Mouse (Mus musculus) lung, embryonic 14.5 days (tissue): ENCODE measurements around the gene Slc34a1. TPM values are rescaled to one million over a fixed set of nuclear protein-coding genes. Genes with fewer than 3 reads are reported as not detected.

Experiments
- ATAC-seq: fragments of 200-750 bp; cut with Nextera tagmentation; 2 replicates; pipeline ENCODE4 v1.8.0; 2017; ENCODE audit warnings: mild to moderate bottlenecking, moderate TSS enrichment, moderate library complexity; ENCODE audit not compliant: insufficient read depth
- DNase-seq: peaks from one replicate; pipeline ENCODE4 v3.0.0-alpha.2; 2015
- H3K27ac ChIP-seq: fragments of 300-500 bp; sonication (generic); 2 replicates; pipeline ENCODE4 v1.5.1; 2014; ENCODE audit warnings: low read depth, mild to moderate bottlenecking, moderate library complexity
- H3K27me3 ChIP-seq: fragments of 300-500 bp; sonication (generic); 2 replicates; pipeline ENCODE4 v1.6.1; 2014; ENCODE audit warnings: low read length, control low read depth; ENCODE audit not compliant: insufficient read depth
- H3K36me3 ChIP-seq: fragments of 300-500 bp; sonication (generic); 2 replicates; pipeline ENCODE4 v1.6.1; 2014; ENCODE audit warnings: control low read depth; ENCODE audit not compliant: insufficient read depth
- H3K4me1 ChIP-seq: fragments of 300-500 bp; sonication (generic); 2 replicates; pipeline ENCODE4 v1.6.1; 2014; ENCODE audit warnings: antibody characterized with exemption, control low read depth; ENCODE audit not compliant: insufficient read depth
- H3K4me2 ChIP-seq: fragments of 300-500 bp; sonication (generic); 2 replicates; pipeline ENCODE4 v1.6.1; 2014; ENCODE audit warnings: mild to moderate bottlenecking
- H3K4me3 ChIP-seq: fragments of 300-500 bp; sonication (generic); 2 replicates; pipeline ENCODE4 v1.5.1; 2014; ENCODE audit warnings: low read depth, low read length
- H3K9ac ChIP-seq: fragments of 300-500 bp; sonication (generic); 2 replicates; pipeline ENCODE4 v1.6.1; 2014
- H3K9me3 ChIP-seq: fragments of 300-500 bp; sonication (generic); 2 replicates; pipeline ENCODE4 v1.6.1; 2016; ENCODE audit warnings: low read depth, low read length, control low read depth
- CTCF ChIP-seq: IDR thresholded peaks from 2 replicates; pipeline ENCODE4 v1.5.1; 2016; ENCODE audit warnings: antibody characterized with exemption, low read depth
- WGBS: fragments of 180-500 bp; shearing (Covaris S2); extraction: QIAGEN DNeasy Blood & Tissue Kit; methylation state at CpG from one replicate; pipeline ENCODE4 v1.1.7; 2014; 5-methylcytosine and 5-hydroxymethylcytosine counted together
- microRNA-seq: library from miRNA; unstranded; fragments of <30 nt; microRNA quantifications from one replicate; pipeline ENCODE4, GENCODE M21; 2016; ENCODE audit warnings: borderline number of aligned reads
- polyA plus RNA-seq: library from polyadenylated mRNA; unstranded; fragments of >200 nt; fragmentation: Nextera tagmentation; extraction: Ambion mirVana; gene quantifications from 2 replicates; pipeline ENCODE4 v1.2.1, GENCODE M21; 2014

Gene Slc34a1
- polyA plus RNA-seq, 1 experiment from 2014 or later, result not detected

- Histone ChIP-seq H3K9me3 (no peaks in the 10 kb centered on the region), H3K4me3 (peak within 1 kb of the TSS; percentile 64), H3K9ac (peak within 1 kb of the TSS; percentile 71), H3K4me2 (peak within 1 kb of the TSS; percentile 98), H3K36me3 (peaks cover 28% of the 10 kb centered on the region), H3K4me1 (peaks cover 10% of the 10 kb centered on the region; the same call in 1 of the 2 replicates), H3K27me3 (no peaks in the 10 kb centered on the region; the same call in 1 of the 2 replicates), H3K27ac (peak within 1 kb of the TSS; percentile 80; the same call in 1 of the 2 replicates)
- DNase-seq, result peak; percentile 80
- WGBS, result under 1% methylated on average over 82 of the region's 84 CpGs
- ATAC-seq, result peak; percentile 61
- TF ChIP-seq CTCF, result no peak
Measured at GRCm38 (mm10) chr13:55464027-55464884, 66.3 kb downstream of the Slc34a1 start, which contains the start of gene Prr7. Prr7 (plus strand) TSS chr13:55464267.

- Histone ChIP-seq H3K9ac (peak overlapping the region; percentile 71), H3K4me3 (peak overlapping the region; percentile 64), H3K4me1 (peaks cover 10% of the 10 kb centered on the region; the same call in 1 of the 2 replicates), H3K36me3 (peaks cover 18% of the 10 kb centered on the region), H3K9me3 (no peaks in the 10 kb centered on the region), H3K27me3 (no peaks in the 10 kb centered on the region; the same call in 1 of the 2 replicates), H3K4me2 (peak overlapping the region; percentile 98), H3K27ac (no peak overlapping the region)
- DNase-seq (no peak), ATAC-seq (peak; percentile 18; the same call in 1 of the 2 replicates)
- no peak for TF ChIP-seq CTCF
- 29% methylated on average over 3 of the region's 3 CpGs for WGBS
Measured at GRCm38 (mm10) chr13:55465184-55465583, 67.2 kb downstream of the Slc34a1 start.

Small RNA genes lying within 50 kb of the gene (microRNA-seq; reads per million reads assigned to microRNA genes)
- gene Mir6943, result not detected

Other genes starting within 250 kb of the Slc34a1 start
- 14.6 and 17.3 TPM in 2 replicates for gene Fgfr4, start 245.5 kb upstream of the Slc34a1 start, polyA plus RNA-seq
- 70.0 and 80.7 TPM in 2 replicates for gene Nsd1, start 188.4 kb upstream of the Slc34a1 start, polyA plus RNA-seq
- 546 and 576 TPM in 2 replicates for gene Prelid1, start 77.7 kb upstream of the Slc34a1 start, polyA plus RNA-seq
- gene Rab24, start 76.2 kb upstream of the Slc34a1 start, polyA plus RNA-seq, result 74.1 and 80.9 TPM in 2 replicates
- gene Mxd3, start 68.4 kb upstream of the Slc34a1 start, polyA plus RNA-seq, result 45.6 and 46.2 TPM in 2 replicates
- gene Lman2, start 35.4 kb upstream of the Slc34a1 start, polyA plus RNA-seq, result 105 and 106 TPM in 2 replicates
- 0.69 and 1.0 TPM in 2 replicates for gene Rgs14, start 28.5 kb upstream of the Slc34a1 start, polyA plus RNA-seq
- not detected in 2 replicates for gene Pfn3, start 17.0 kb downstream of the Slc34a1 start, polyA plus RNA-seq
- gene F12, start 28.6 kb downstream of the Slc34a1 start, polyA plus RNA-seq, result not detected in 2 replicates
- 64.3 and 71.0 TPM in 2 replicates for gene Grk6, start 46.9 kb downstream of the Slc34a1 start, polyA plus RNA-seq
- gene Prr7, start 66.1 kb downstream of the Slc34a1 start, polyA plus RNA-seq, result 0.46 and 0.53 TPM in 2 replicates
- 135 and 153 TPM in 2 replicates for gene Dbn1, start 89.9 kb downstream of the Slc34a1 start, polyA plus RNA-seq
- 185 and 199 TPM in 2 replicates for gene Pdlim7, start 115.5 kb downstream of the Slc34a1 start, polyA plus RNA-seq
- gene Dok3, start 131.1 kb downstream of the Slc34a1 start, polyA plus RNA-seq, result 2.0 and 2.6 TPM in 2 replicates
- gene Ddx41, start 138.5 kb downstream of the Slc34a1 start, polyA plus RNA-seq, result 74.8 and 75.5 TPM in 2 replicates
- gene Fam193b, start 172.9 kb downstream of the Slc34a1 start, polyA plus RNA-seq, result 33.4 and 38.4 TPM in 2 replicates
- 69.7 and 76.5 TPM in 2 replicates for gene Tmed9, start 175.5 kb downstream of the Slc34a1 start, polyA plus RNA-seq
- 16.3 and 22.1 TPM in 2 replicates for gene B4galt7, start 201.7 kb downstream of the Slc34a1 start, polyA plus RNA-seq
- gene Caml, start 224.8 kb downstream of the Slc34a1 start, polyA plus RNA-seq, result 54.9 and 55.8 TPM in 2 replicates
- gene Ddx46, start 236.8 kb downstream of the Slc34a1 start, polyA plus RNA-seq, result 38.5 and 43.7 TPM in 2 replicates